Mouse (Mus musculus) cerebellum, postnatal 14 days (tissue): ENCODE measurements at regions not wholly inside any gene's neighbourhood (a gene's known extent, or its start where the extent isn't known, plus 50 kb on each side); places are given as distances from the start of the nearest gene placed in this dataset.

Experiments
- DNase-seq, 2 experiments: peaks; one replicate each; pipeline ENCODE4 v3.0.0; 2021; ENCODE audit warnings: mixed read lengths in 2 of 2

DNA sequence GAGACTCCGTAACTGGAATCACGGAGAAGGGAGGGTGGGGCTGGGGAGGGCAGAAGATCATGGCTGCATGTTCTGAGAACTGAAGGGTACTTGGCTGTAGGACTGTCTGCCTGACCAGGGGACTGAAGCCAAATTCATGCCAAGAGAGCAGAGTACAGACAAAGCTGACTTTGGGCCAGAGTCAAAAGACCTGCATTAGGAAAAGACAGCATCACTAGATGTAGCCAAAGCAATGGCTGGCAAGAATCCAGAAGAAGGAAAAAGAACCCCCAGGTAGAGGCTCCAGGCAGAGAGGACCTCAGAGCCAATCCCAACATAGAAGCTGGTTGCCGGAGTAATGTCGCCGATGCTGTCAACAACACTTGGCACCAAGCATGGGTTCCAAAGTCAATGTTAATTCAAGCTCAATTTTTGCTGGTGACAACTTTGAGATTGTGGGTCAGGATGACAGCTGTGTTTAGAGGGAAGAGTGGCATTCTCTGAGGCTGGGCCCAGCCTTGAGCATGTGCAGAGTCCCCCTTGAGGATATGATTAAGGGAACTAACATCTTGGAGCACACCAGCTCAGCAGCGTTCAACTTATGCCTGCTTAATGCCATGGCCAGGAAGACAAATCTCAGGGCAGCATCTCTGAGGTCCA, 124.7 kb downstream of the Erv3 start:
- DNase-seq = peak; percentile 23 to 67

DNA sequence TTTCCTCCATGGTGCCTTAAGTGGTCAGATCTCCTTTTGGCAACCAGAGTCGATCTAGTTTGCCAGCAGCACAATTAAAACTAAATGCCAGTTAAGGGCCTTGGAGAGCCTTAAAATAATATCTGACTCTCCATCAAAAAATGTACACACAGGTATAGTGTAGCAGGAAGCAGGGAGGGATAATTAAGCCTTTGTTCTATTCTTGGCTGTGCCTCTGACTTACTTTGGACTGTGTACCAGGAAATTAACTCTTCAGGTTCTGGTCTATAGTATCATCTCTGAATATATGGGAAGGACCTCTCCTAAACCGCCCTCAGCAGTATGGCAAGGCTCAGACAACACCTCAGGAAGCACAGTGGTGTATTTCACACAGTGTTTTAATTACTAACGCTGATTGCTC, 133.0 kb downstream of the Erv3 start:
- no peak for DNase-seq

DNA sequence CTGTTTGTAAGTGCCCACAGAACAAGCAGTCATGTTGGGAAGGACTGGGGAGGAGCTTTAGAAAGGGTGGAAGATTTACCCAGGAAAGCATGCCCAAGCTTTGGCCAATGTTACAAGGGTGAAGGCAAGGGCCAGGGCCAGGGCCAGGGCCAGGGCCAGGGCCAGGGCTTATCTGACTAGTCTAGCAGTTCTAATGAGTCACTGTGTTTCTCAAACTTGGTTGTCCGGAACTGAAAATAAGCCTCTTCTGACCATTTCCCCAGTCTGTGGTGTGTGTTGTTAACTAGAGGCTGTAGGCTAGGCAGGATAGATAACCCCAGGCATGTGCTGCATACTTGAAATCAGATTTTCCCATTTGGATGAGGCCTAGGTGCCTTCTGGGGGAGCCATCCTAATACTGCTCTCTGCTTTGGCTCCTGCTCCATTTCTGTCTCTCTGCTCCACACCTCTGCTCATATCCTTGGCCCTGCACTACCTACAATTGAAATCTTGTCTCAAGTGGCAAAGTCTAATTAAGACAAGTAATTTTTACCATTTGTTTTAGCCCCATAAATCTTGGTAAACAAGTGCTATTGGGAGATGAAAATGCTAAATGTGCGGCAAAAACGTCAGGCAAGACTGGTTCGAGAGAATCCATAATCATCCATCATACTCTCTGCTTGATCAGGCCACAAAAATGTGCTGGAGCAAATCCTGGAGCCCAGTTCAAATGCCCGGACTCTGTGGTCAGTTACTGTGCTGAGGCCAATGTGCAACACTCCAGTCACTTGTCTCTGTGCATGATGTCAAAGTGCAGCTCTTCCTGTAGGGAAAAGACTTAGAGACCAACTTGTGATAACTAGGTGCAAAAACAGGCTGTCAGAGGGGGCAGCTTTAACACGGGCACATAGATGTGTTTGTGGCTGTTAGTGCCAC, 137.7 kb downstream of the Erv3 start:
- no peak for DNase-seq

DNA sequence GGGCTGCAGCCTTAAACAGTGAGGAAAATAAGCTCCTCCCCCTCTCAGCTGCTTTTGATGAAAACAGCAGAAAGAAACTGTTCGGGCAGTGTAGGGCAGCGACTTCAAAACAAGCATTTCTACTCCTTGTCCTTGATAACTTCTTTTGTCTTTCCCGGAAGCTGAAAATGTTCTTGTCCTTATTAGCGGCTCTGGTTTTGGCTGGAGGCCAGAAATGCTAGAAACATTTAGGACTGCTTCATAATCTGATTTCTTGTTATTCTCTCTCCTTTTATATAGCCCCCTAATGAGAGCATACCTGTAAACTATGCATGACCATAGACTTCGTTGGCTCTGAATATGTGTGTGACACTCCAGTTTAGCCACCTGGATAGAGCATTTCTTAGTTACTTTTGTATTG, 142.0 kb downstream of the Erv3 start:
- DNase-seq = peak in 1 of 2 experiments; percentile 23

DNA sequence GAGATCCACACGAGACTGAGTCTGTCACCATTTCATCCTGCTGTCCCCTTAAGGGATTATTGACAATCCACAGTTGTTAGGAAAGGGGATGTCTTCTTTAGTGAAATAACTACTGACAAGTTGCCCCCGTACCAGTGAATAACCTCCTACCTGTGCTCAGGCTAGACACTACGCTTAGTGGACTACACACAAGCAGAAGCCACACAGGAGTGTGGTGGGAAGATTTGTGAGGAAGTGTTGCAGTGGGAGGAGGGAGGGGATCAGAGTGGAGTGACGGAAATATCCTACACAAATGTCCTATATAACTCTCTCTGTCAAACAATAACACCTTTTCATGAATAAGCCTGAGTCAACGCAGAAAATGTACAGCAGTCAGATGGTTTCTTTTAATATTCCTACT, 142.7 kb downstream of the Erv3 start:
- no peak for DNase-seq

DNA sequence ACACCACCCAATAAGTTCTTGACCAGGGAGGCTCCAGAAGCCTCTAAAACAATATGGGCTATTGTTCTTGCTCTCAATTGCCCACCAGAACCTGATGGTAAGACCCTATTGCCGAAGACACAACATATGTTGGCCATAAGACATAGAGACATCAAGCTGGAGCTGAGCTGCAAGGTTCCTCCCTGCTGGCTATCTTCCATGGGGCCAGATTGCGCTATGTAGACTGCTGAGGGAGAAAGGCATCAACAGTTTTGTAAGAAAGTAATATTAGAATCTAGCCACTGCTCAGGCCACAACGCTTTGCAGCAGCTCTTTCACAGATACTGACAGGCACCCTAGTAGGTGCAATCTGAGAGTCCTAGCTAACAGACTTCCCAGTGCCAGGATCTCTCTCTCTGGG, 144.2 kb downstream of the Erv3 start:
- peak; percentile 50 to 59 for DNase-seq

DNA sequence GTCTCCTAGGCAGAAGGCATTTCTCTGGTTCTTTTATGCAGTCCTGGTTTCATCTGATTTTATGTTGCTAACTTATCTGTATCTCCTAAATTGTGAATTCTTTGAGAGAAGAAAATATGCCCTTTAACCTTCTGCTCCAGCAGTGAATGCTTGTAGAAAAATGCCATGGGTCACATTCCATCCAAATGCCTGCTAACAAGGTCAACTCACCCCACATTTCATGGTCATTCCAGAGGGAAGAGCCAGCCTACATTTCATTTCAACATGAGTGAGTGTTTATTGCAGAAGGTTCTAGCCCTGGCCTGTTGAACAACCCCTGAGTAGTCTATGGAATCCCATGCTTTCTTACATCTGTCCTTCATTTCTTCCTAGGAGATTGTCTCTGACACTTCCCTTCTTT, 147.7 kb downstream of the Erv3 start:
- DNase-seq = no peak

DNA sequence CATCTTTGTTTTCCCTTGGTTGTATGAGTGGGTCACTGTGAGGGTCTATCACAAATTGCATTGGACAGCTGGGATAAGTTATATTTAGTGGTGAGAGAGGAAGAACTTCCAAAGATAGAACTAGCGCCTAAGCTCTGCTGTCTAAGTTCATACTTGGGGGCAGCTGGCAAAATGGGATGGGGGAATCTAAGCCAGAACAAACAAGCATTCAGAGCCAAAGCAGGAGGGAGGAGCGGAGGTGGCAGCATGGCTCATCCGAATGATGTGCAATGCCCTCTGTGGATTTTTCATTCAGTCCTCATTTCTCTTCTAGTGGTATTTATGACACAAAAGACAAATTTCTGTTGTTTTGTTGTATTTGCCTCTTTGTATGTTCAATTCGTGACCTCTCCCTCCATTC, 144.5 kb upstream of the Adra1d start:
- DNase-seq = no peak

DNA sequence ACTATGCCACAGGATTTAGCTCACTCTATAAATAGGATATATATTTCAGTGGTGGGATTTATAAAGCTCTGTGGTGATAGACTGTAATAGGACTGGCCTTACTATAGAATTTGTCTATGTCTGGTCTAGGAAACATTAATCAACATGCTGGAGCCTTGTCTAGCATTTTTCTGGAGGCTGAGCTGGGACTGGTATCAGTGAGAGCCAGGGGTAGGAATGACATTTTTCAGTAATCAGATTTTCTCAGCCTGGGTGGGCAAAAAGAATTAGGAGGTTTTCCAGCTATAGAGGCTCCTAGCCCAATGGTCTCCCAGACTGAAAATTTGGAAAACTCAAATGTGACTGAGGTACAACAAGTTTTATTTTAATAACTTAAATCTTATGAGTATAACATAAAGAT, 142.3 kb upstream of the Adra1d start:
- no peak for DNase-seq

DNA sequence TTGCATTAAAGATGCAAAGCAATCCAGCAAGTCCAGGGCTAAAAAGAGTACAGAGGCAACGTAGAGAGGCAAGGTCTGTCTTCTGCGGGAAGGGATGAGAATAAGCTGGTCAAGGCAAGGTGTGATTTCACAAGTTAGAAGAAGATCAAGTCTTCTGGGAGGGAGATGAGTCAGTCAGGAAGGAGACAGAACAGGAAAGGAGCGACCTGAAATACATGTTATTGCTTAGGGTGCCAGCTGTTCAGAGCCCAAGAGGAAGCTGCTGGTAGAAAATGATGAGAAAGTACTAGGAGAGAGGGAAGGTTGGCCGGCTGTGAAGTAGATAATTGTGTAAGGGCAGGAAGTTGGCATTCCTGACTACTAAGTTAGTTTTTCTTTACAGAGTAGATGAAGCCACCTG, 140.1 kb upstream of the Adra1d start:
- no peak for DNase-seq

DNA sequence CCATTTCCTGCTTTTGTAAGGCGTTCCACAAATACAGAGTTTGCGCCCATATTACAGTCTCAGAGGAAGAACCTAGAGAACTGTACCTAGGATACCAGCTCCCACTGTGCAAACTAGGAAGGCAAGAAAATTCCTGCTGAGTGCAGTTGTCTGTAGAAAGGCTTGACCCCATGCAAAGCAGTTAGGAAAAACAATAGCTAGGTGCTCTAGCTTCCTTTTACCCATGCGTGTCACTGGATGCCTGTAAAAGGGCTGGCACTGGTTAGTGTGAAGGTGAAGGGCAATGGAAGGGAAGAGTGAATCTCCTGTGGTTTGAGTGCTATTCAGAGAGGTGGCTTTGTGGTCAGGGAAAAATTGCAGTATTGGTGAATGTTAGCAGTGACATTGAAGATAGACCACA, 137.7 kb upstream of the Adra1d start:
- DNase-seq = no peak

DNA sequence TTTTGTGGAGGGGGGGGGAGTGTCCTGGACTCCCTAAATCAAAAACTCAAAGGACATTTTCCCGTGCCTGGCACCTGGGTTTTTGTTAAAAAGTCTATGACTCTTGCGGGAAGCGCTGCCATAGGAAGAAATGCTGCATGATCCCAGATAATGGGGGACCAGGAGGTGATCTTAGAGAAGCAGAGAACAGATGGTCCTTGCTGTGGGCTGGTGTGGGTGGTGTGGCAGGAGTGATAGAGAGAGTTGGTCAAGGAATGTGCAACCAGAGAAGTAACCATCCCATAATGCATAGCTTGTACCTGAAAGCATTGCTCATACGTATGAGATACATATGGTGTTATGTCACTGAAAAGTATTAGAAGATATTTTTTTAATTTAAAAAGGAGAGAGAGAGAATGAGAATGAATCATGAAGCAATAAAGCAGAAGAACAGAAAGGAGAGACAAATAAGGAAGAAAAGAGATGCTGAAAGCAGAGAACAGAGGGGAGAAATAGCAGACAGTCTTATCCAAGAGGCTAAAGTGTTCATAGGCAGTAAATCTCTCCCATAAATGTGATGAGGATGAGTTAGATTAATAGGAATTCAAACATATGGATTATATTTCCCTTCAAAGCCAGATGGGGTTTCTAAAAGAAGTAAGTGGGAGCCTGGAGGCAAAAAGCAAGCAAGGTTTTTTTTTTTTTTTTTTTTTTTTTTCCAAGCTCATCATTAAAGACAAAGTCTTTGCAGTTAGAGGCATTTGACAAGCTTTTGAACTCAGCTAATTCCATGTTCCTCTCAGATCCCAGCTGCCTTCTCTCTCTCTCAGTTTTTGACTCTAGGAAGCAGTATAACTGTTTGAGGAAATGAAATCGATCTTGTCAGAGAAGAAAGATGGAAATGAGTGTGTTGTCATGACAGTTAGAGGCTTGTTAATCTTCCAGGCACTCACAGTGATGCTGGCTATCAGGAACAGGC, 136.2 kb upstream of the Adra1d start:
- no peak for DNase-seq

DNA sequence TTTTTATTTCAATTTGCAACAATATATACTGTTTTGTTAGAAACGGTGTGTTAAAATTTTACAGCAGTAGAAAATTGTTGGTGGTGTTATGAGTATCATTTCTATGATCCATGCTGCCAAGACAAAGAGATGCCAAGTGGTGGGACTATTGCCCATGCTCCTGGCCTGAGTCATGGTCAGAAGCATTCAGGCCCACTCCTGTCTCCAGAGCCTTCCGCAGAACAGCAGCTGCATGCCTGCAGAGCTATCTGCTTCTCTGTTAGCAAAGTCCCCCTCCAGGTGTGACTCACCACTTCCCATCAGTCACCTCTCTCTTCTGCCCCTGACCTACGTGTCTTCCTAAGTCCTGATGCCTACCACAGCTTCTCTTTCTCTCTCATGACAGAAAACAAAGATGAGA, 134.2 kb upstream of the Adra1d start:
- DNase-seq = peak; percentile 61 to 66

DNA sequence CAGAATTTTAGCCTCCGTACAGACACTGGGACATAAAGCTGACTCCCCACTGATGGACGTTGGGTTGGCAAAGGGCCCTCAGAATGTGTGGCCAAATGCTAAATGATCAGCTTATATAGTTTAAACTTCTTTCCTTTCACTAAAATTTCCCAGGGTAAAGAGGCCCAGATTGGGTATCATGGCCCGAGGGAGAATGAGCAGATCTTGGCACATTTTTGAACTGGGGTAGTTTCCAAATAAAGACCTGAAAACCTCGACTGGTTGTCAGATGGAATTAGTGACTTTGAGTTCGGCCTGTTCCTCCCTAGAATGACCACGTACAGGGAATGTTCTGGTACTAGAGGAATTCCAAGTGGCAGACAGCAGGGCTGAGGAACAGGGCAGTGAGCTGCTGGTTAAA, 127.9 kb upstream of the Adra1d start:
- DNase-seq = peak in 1 of 2 experiments; percentile 26

DNA sequence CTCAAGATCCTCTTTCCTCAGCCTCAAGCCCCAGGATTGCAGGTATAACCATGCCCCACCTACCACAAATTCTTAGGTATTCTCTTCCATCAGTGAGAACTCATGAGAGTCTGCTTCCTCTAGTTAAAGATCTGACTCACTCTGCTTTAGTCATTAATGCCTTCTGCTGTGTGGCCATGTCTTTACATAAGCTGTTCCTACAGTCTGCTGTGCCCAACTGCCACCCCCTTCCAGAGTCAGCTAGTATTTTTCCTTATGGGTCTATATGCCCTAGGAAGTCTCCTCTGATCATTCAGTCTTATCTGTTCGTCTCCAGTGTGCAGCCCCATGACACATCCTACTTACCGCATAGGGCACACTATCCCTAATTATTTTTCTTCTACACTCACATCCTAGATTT, 126.2 kb upstream of the Adra1d start:
- no peak for DNase-seq

DNA sequence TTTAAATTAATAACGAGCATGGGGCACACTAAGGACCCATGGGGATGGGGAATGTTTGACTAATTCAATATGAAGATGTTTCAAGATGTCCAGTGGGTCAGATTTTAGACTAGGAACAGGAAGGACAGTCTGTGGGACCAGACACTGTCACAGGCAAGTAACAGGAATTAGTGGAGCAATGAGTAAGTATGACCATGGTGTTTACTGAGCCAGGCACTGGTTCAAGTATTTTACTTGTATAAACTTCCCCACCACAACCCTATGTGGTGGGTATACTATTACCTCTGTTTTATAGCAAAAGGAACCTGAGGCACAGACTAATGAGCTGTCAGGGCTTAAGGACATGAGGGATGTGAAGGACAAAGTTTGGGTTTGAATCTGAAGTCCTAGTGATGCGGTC, 125.4 kb upstream of the Adra1d start:
- DNase-seq = no peak

DNA sequence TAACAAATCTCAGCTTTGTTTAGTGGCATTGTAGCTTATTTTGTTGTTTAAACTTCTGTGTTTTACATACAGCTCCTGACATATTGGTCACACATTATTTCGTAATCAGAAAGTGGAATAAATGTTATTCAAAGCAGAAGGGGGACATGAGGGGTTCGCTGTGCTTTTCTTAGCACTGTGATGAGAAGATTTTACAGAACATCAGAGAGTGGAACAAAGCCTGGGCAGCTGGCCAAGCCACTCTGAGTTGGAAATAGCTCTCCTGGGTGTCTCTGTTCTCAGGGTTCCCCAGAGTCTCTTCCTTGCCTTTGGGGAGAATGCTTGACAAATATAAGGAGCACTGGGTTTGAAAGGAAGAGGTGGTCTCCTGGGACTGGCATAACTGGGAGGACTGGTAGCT, 124.7 kb upstream of the Adra1d start:
- DNase-seq = peak; percentile 43 to 45

DNA sequence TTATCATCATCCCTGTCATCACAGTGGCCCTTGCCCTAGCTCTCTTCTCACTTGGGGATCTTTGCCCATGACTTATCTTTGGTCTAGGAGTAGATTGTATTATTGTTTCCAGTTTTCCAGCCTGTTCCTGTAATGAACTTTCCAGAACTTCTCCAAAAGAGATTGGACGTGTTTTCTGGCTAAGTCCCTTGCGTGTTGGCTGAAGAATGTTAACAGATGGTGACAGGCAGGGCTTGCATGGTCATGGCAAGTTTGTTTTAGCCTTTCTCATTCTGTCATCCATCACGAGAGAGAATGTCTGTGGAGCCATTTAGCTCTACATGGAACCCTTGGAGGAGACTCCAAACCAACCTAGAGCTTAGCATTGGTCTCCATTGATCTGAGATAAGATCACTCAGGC, 123.2 kb upstream of the Adra1d start:
- DNase-seq = peak; percentile 59 to 78

DNA sequence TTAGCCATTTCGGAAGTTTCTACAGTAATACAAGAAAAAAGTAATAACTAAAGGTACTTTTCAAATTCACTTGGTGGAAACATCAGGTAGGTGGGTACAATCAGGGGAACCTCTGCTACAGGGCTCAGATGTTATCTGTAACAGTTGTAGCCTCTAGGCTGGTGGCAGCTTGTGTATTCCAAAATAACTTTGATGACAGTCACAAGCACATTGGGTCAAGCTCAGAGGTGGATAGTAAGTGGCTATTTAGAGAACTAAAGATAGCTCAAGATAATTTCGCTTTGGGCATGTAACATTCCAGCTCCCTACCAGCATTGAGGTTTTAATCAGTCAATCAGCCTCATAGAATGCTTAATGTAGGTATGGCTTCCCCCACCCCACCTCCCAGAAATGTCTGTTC, 121.7 kb upstream of the Adra1d start:
- no peak for DNase-seq

DNA sequence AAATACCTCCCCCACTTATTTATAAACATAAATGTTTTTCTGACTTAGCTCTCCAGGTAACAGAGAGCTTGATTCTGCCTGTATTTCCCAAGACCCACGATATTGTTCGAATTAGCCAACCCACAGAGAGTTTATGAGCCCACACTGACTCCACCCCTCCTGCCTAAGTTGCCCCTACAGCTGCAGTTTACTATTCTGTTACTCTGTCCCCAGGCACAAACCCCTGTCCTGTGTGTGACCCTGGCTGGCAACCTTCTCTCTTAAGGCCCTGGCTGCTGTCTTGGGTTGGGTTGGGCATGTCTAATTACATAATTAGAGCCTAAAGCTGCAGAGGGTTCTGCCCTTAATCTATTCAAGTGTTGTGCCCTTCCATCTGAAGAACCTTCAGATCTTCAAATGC, 116.4 kb upstream of the Adra1d start:
- DNase-seq = no peak

DNA sequence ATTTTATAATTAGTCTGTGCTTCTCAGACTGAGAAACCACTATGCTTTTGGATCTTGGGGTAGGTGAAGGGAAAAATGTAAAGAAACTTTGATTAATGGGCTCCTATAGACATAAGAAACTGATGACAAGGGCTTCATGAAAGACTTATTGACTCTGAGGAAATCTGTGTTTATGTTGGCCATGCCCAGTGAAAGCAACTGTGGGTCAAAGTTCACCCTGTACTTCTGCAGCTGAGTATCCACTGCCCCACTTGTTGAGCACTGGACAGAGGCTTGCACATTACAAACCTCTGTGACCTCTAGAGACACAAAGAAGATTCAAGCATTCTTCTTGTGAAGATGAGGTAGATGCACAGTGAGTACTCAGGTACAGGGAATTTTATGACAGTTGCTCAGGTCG, 114.7 kb upstream of the Adra1d start:
- DNase-seq = no peak

DNA sequence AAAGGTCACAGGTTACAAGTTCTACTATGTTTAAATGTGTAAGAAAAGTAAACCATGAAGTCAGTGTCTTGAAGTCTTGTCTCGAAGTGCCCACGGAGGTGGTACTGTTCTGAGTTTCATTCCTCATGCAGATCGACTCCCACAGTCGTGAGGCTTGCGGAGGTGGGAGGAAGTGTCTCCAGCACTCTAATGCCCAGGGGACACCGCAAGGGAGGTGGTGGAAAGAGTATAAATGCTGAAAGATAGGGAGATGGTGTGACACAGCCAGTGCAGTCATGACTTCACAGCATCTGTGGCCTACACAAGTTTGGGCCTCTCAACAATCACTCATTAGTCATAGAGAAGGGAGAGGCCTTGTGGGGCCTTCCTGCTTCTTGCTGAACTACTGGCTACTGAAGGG, 112.8 kb upstream of the Adra1d start:
- DNase-seq = no peak

DNA sequence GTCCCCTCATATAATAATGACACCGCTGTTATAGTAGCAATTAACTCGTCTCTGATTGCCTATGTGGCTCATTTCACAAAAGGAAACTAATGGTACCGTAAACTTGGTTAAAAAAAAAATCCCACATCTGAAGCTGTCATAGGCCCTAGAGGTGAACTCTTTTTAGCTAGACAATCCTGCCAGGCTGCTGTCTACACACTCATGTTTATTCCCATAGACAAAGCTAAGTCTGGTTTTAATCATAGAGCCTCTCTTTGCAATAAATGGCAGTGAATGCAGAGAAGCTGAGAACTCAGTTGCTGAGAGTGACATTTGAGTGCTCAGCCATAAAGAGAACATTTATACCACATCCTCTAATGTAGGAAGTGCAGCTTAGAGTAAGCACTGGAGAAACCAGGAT, 111.3 kb upstream of the Adra1d start:
- no peak for DNase-seq
